Comparison of ENCODE assay signal across 13 mouse cellular contexts in the genomic region with DNA sequence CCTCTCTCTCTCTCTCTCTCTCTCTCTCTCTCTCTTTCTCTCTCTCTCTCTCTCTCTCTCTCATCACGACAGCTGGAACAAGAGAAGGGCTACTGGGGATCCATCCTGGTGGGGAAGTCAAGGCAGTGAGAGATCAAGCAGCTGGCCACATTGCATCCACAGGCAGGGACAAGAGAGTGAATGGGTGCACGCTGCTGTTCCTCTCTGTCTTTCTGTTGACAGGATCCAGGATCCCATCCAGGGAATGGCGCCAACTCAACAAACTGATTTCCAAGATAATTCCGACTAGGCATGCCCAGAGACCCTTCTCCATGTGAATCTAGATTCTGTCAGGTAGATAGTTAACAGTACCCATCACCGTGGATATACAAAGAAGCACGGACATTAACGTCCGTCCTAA.
DNase-seq lines count a peak whose midpoint lies in the region.
"Had no signal": no experiment of that assay in that cellular context is flagged by ENCODE, and none has a peak within 500 bp of the region (broad histone marks: within the 10 kb centered on the region; RNA-seq: fewer than 3 reads in every experiment).

No protein-coding gene starts in this region.

- intact Hi-C loops in heart, postnatal 10 days (cut with DNase I) = no loop called here
- intact Hi-C loops in heart, postnatal 36 days (cut with DNase I) = no loop called here
- intact Hi-C loops in left cerebral cortex, postnatal 4 days (cut with DNase I) = no loop called here

- DNase-seq in cerebellum, postnatal 10 days = peak; percentile 81 to 84
- DNase-seq in cerebellum, adult 18-20 months = no peak
- DNase-seq in heart, postnatal 10 days = peak; percentile 9 to 10
- DNase-seq in heart, postnatal 36 days = no peak
- DNase-seq in left cerebral cortex, postnatal 4 days = peak; percentile 68
- no peak for DNase-seq in left cerebral cortex, adult 11 months (ENCODE audit: low spot score)
- peak; percentile 39 to 48 for DNase-seq in right cerebral cortex, postnatal 10 days (ENCODE audit: low spot score in 2 of 2)
- no peak for DNase-seq in right cerebral cortex, postnatal 25 days
- DNase-seq: adrenal gland, postnatal 10 days; cerebellum, adult 8-10 months; kidney, adult 11 months; layer of hippocampus, postnatal 36 days; thymus, postnatal 25 days had no signal

Comparison
In these comparisons a context has a peak if more than half of its experiments do, and no peak if none do; other contexts are left out.
1. DNase-seq: peak in cerebellum, postnatal 10 days (2 of 2), heart, postnatal 10 days (2 of 2), left cerebral cortex, postnatal 4 days (single experiment) and right cerebral cortex, postnatal 10 days (2 of 2); none in cerebellum, adult 18-20 months (0 of 2), heart, postnatal 36 days (0 of 2), left cerebral cortex, adult 11 months (single experiment) and right cerebral cortex, postnatal 25 days (single experiment).